Mouse (Mus musculus): ENCODE measurements around the gene Bhlhe40. TPM values are rescaled to one million over a fixed set of nuclear protein-coding genes. Genes with fewer than 3 reads are reported as not detected.

The Bhlhe40 gene
- total RNA-seq, 2 experiments from 2014 or later = 116 to 118 TPM

- DNase-seq = no peak
These were observed 2.1 kb downstream of the Bhlhe40 start for GRCm38 (mm10) chr6:108662314-108663240.

GRCm38 (mm10) chr6:108663241-108664194, 3.1 kb downstream of the Bhlhe40 start:
- no peak for DNase-seq

GRCm38 (mm10) chr6:108664533-108665150, 4.2 kb downstream of the Bhlhe40 start:
- no peak for DNase-seq

GRCm38 (mm10) chr6:108665587-108665986, 5.2 kb downstream of the Bhlhe40 start:
- DNase-seq = no peak

- DNase-seq = no peak
These were observed 6.4 kb downstream of the Bhlhe40 start for GRCm38 (mm10) chr6:108666648-108667488.

- no peak for DNase-seq
These were observed 7.2 kb downstream of the Bhlhe40 start for GRCm38 (mm10) chr6:108667599-108668021.

- DNase-seq = peak; percentile 90 to 91
These were observed 7.9 kb downstream of the Bhlhe40 start for GRCm38 (mm10) chr6:108668321-108668786.

GRCm38 (mm10) chr6:108670276-108670675, 9.8 kb downstream of the Bhlhe40 start:
- no peak for DNase-seq

GRCm38 (mm10) chr6:108670821-108671220, 10.4 kb downstream of the Bhlhe40 start:
- no peak for DNase-seq

GRCm38 (mm10) chr6:108672094-108672493, 11.7 kb downstream of the Bhlhe40 start:
- no peak for DNase-seq

GRCm38 (mm10) chr6:108674221-108674620, 13.8 kb downstream of the Bhlhe40 start:
- DNase-seq = no peak

GRCm38 (mm10) chr6:108676783-108677340, 16.4 kb downstream of the Bhlhe40 start:
- DNase-seq = peak; percentile 65 to 69

- peak; percentile 70 to 77 for DNase-seq
These were observed 17.3 kb downstream of the Bhlhe40 start for GRCm38 (mm10) chr6:108677697-108678096.

GRCm38 (mm10) chr6:108678227-108678626, 17.8 kb downstream of the Bhlhe40 start:
- DNase-seq = no peak

GRCm38 (mm10) chr6:108680503-108680902, 20.1 kb downstream of the Bhlhe40 start:
- no peak for DNase-seq

GRCm38 (mm10) chr6:108681084-108681483, 20.7 kb downstream of the Bhlhe40 start:
- no peak for DNase-seq

GRCm38 (mm10) chr6:108683140-108683539, 22.7 kb downstream of the Bhlhe40 start:
- DNase-seq = no peak

- DNase-seq = no peak
These were observed 24.0 kb downstream of the Bhlhe40 start for GRCm38 (mm10) chr6:108684430-108684829.

GRCm38 (mm10) chr6:108685758-108686355, 25.4 kb downstream of the Bhlhe40 start:
- no peak for DNase-seq

GRCm38 (mm10) chr6:108686930-108687329, 26.5 kb downstream of the Bhlhe40 start:
- DNase-seq = no peak

Measured in adrenal gland, postnatal 36 days (tissue).